Mouse (Mus musculus) ovary, adult 18-20 months (tissue): Measurements from ENCODE around the gene Serinc2.

Experiments
- DNase-seq: peaks from one replicate; pipeline ENCODE4 v3.0.0; 2022; ENCODE audit warnings: low spot score, mixed read lengths

Serinc2 gene

GRCm38 (mm10) chr4:130279105-130279504, at the start of gene Serinc2:
Serinc2 (minus strand) TSS chr4:130279205.
- no peak for DNase-seq

GRCm38 (mm10) chr4:130327366-130327765, 48.4 kb upstream of the Serinc2 start:
- no peak for DNase-seq

- no peak for DNase-seq
Observed at GRCm38 (mm10) chr4:130325446-130325845, 46.4 kb upstream of the Serinc2 start.

GRCm38 (mm10) chr4:130323607-130324006, 44.6 kb upstream of the Serinc2 start:
- no peak for DNase-seq

GRCm38 (mm10) chr4:130323165-130323564, 44.2 kb upstream of the Serinc2 start:
- no peak for DNase-seq

GRCm38 (mm10) chr4:130322567-130322966, 43.6 kb upstream of the Serinc2 start:
- no peak for DNase-seq

- DNase-seq, result no peak
Observed at GRCm38 (mm10) chr4:130321640-130322039, 42.6 kb upstream of the Serinc2 start.

GRCm38 (mm10) chr4:130319564-130319963, 40.6 kb upstream of the Serinc2 start:
- no peak for DNase-seq

- no peak for DNase-seq
Observed at GRCm38 (mm10) chr4:130318122-130318521, 39.1 kb upstream of the Serinc2 start.

GRCm38 (mm10) chr4:130316691-130317090, 37.7 kb upstream of the Serinc2 start:
- no peak for DNase-seq

GRCm38 (mm10) chr4:130315771-130316527, 36.9 kb upstream of the Serinc2 start:
- DNase-seq, result no peak

- peak; percentile 60 for DNase-seq
Observed at GRCm38 (mm10) chr4:130313552-130313951, 34.5 kb upstream of the Serinc2 start.

GRCm38 (mm10) chr4:130312526-130312925, 33.5 kb upstream of the Serinc2 start:
- DNase-seq, result peak; percentile 58

GRCm38 (mm10) chr4:130309254-130309653, 30.2 kb upstream of the Serinc2 start:
- no peak for DNase-seq

- no peak for DNase-seq
Observed at GRCm38 (mm10) chr4:130308231-130309081, 29.5 kb upstream of the Serinc2 start, which contains the start of the genes Fabp3 and Gm10570. Fabp3 (plus strand) TSS chr4:130308595. Gm10570 (minus strand) TSS chr4:130308674.

- DNase-seq, result peak; percentile 48
Observed at GRCm38 (mm10) chr4:130307851-130308230, 28.8 kb upstream of the Serinc2 start.

- peak; percentile 50 for DNase-seq
Observed at GRCm38 (mm10) chr4:130306796-130307630, 28.0 kb upstream of the Serinc2 start.

- DNase-seq, result no peak
Observed at GRCm38 (mm10) chr4:130304746-130305145, 25.7 kb upstream of the Serinc2 start.

- DNase-seq, result no peak
Observed at GRCm38 (mm10) chr4:130302285-130302870, 23.4 kb upstream of the Serinc2 start.

GRCm38 (mm10) chr4:130299629-130300018, 20.6 kb upstream of the Serinc2 start:
- DNase-seq, result no peak

GRCm38 (mm10) chr4:130298877-130299628, 20.0 kb upstream of the Serinc2 start:
- DNase-seq, result no peak
